Mouse (Mus musculus) lung, embryonic 16.5 days (tissue): ENCODE measurements around the gene Rsf1. TPM values are rescaled to one million over a fixed set of nuclear protein-coding genes. Genes with fewer than 3 reads are reported as not detected.

Source experiments
- ATAC-seq: fragments of 200-750 bp; cut with Nextera tagmentation; 2 replicates; pipeline ENCODE4 v1.8.0; 2017; ENCODE audit warnings: low read depth, mild to moderate bottlenecking, moderate library complexity
- H3K27ac ChIP-seq: fragments of 300-500 bp; sonication (generic); 2 replicates; pipeline ENCODE4 v1.5.1; 2014; ENCODE audit warnings: mild to moderate bottlenecking, control low read depth, low read length
- H3K27me3 ChIP-seq: fragments of 300-500 bp; sonication (generic); 2 replicates; pipeline ENCODE4 v1.6.1; 2014; ENCODE audit warnings: low read depth, low read length, mixed read lengths; ENCODE audit not compliant: control insufficient read depth, insufficient read depth
- H3K36me3 ChIP-seq: fragments of 300-500 bp; sonication (generic); 2 replicates; pipeline ENCODE4 v1.6.1; 2014; ENCODE audit warnings: low read length; ENCODE audit not compliant: control insufficient read depth, insufficient read depth
- H3K4me1 ChIP-seq: fragments of 300-500 bp; sonication (generic); replicated peaks from 2 replicates; pipeline ENCODE4 v1.6.1; 2014; ENCODE audit warnings: low read length, mixed read lengths; ENCODE audit not compliant: control insufficient read depth, insufficient read depth
- H3K4me2 ChIP-seq: fragments of 300-500 bp; sonication (generic); 2 replicates; pipeline ENCODE4 v1.6.1; 2014; ENCODE audit warnings: low read depth, low read length, control low read depth
- H3K4me3 ChIP-seq: fragments of 300-500 bp; sonication (generic); 2 replicates; pipeline ENCODE4 v1.5.1; 2014; ENCODE audit warnings: mild to moderate bottlenecking, low read length, control low read depth
- H3K9ac ChIP-seq: fragments of 300-500 bp; sonication (generic); 2 replicates; pipeline ENCODE4 v1.6.1; 2014; ENCODE audit warnings: low read length, control low read depth
- H3K9me3 ChIP-seq: fragments of 300-500 bp; sonication (generic); 2 replicates; pipeline ENCODE4 v1.6.1; 2016; ENCODE audit warnings: low read length; ENCODE audit not compliant: control insufficient read depth
- WGBS: fragments of 180-500 bp; shearing (Covaris S2); extraction: QIAGEN DNeasy Blood & Tissue Kit; methylation state at CpG from one replicate; pipeline ENCODE4 v1.1.7; 2014; 5-methylcytosine and 5-hydroxymethylcytosine counted together
- polyA plus RNA-seq: library from polyadenylated mRNA; unstranded; fragments of >200 nt; fragmentation: Nextera tagmentation; extraction: Ambion mirVana; gene quantifications from 2 replicates; pipeline ENCODE4 v1.2.1, GENCODE M21; 2015

The Rsf1 gene
- polyA plus RNA-seq: 18.6 and 18.7 TPM in 2 replicates

- peak within 1 kb of the TSS; percentile 96 for H3K27ac ChIP-seq
- H3K36me3 ChIP-seq: 0 out of 2 replicates have a peak, but pooled peaks cover 2% of the 10 kb centered on the region
- H3K4me3 ChIP-seq: peak within 1 kb of the TSS; percentile 77
- H3K9ac ChIP-seq: peak within 1 kb of the TSS; percentile 94
- WGBS: under 1% methylated on average over 59 of the region's 68 CpGs
- peaks cover 9% of the 10 kb centered on the region for H3K4me1 ChIP-seq
- no peaks in the 10 kb centered on the region for H3K27me3 ChIP-seq
- H3K9me3 ChIP-seq: no peaks in the 10 kb centered on the region
- peak within 1 kb of the TSS; percentile 82 for H3K4me2 ChIP-seq
- ATAC-seq: peak; percentile 97
Measured at GRCm38 (mm10) chr7:97579067-97579975, at the start of gene Rsf1, which contains the start of gene Aamdc. TSS of gene Rsf1 (plus strand) at chr7:97579889. TSS of gene Aamdc (minus strand) at chr7:97579497.

DNA sequence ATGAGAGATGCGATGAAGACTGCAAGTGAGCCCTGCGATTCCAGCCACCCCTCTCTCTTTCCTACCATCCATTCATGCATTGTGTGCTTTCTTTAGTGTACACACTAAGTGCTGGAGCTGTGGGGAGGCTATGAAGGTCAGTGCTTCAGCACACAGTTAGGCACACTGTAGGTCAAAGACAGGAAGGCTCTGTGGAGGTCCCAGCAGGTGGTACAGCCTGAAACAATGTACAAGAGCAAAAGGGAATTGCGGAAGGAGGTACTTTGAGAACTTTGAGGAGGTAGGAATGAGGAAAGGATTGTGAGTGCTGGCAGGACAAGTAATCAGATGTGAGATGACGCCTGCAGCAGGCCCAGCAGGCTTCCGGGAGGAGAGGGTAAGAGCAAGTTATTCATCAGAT lies 44.2 kb upstream of the Rsf1 start:
- ATAC-seq: no peak
- Histone ChIP-seq H3K4me3 (no peak overlapping the region), H3K36me3 (peaks cover 29% of the 10 kb centered on the region), H3K9me3 (no peaks in the 10 kb centered on the region), H3K27me3 (no peaks in the 10 kb centered on the region), H3K27ac (no peak overlapping the region), H3K9ac (no peak overlapping the region), H3K4me1 (no peaks in the 10 kb centered on the region), H3K4me2 (no peak overlapping the region)
- WGBS: 84% methylated on average over 5 of the region's 5 CpGs

DNA sequence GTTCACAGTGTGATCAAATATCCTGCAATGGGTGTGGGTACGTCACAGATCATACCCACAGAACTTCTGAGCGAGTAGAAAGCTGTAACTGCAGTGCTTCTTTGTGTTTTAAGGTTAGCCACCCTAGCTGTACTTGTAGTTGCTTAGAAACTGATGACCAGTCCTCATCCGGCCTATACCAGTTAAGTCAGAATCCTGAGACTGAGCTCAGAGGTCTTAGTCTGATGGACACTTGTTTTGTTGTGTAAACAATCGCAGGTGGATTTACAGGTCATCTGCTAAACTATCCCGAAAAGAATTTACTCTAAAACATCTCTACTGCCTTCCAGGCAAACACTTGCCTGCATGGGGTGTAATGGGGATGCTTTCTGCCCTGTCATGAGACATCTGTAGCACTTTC lies 43.1 kb upstream of the Rsf1 start:
- no peak for ATAC-seq
- Histone ChIP-seq H3K36me3 (peaks cover 26% of the 10 kb centered on the region), H3K27ac (no peak overlapping the region), H3K27me3 (no peaks in the 10 kb centered on the region), H3K9ac (no peak overlapping the region), H3K4me1 (no peaks in the 10 kb centered on the region), H3K9me3 (no peaks in the 10 kb centered on the region), H3K4me3 (no peak overlapping the region), H3K4me2 (no peak overlapping the region)
- WGBS: 88% methylated on average over 5 of the region's 5 CpGs

DNA sequence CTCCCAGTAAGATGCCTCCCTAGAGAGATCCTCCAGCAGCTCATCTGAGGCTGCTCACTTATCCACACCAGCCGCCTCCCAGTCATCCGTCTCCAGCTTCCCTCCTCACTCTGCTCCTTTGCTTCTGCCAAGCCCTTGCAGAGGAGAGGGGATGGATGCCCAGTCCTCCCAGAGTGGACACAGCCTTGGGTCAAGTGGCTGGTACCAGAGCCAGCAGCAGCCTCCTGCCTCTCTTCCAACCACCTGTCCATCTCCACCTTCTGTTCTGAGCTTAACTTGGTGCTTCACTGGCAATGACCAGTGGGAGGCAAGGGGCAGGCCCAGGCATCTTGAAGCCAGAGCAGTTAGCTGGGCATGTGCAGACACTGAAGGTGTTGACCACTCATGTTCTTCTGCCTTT lies 33.2 kb upstream of the Rsf1 start:
- Histone ChIP-seq H3K9me3 (no peaks in the 10 kb centered on the region), H3K4me1 (no peaks in the 10 kb centered on the region), H3K4me2 (no peak overlapping the region), H3K27me3 (no peaks in the 10 kb centered on the region), H3K36me3 (peaks cover 8% of the 10 kb centered on the region; the same call in 1 of the 2 replicates), H3K4me3 (no peak overlapping the region), H3K9ac (no peak overlapping the region), H3K27ac (no peak overlapping the region)
- 82% methylated on average over 2 of the region's 2 CpGs for whole genome bisulfite sequencing
- ATAC-seq: no peak

- H3K36me3 ChIP-seq: no peaks in the 10 kb centered on the region
- H3K4me2 ChIP-seq: no peak overlapping the region
- H3K27ac ChIP-seq: no peak overlapping the region
- H3K9ac ChIP-seq: no peak overlapping the region
- WGBS: 92% methylated on average over 10 of the region's 10 CpGs
- ATAC-seq: no peak
- H3K4me1 ChIP-seq: no peaks in the 10 kb centered on the region
- no peaks in the 10 kb centered on the region for H3K27me3 ChIP-seq
- no peaks in the 10 kb centered on the region for H3K9me3 ChIP-seq
- no peak overlapping the region for H3K4me3 ChIP-seq
Measured at GRCm38 (mm10) chr7:97549301-97549700, 30.4 kb upstream of the Rsf1 start.

DNA sequence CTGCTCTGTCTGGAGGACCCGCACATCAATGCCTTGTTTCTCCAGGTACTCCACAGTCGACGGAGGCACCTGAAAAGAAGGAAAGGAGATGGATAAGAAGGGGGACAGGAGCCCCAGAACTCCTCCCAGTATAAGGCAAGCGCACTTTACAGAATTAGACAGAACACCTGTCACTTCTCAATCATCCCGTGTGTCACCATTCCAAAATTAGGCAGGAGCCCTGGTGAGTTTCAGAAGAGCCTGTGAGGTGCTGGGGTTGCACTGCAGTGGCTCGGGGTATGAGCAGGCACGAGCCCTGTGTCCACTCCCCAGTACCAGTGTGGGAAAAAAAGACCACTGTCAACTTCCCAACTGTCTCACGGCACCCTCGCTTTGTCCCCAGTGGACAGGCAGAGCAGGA lies 29.0 kb upstream of the Rsf1 start:
- Histone ChIP-seq H3K9ac (no peak overlapping the region), H3K36me3 (no peaks in the 10 kb centered on the region), H3K27ac (no peak overlapping the region), H3K4me1 (no peaks in the 10 kb centered on the region), H3K27me3 (no peaks in the 10 kb centered on the region), H3K4me2 (no peak overlapping the region), H3K9me3 (no peaks in the 10 kb centered on the region), H3K4me3 (no peak overlapping the region)
- WGBS: 82% methylated on average over 9 of the region's 9 CpGs
- ATAC-seq: no peak

GRCm38 (mm10) chr7:97563576-97563975 lies 16.1 kb upstream of the Rsf1 start:
- WGBS: 89% methylated on average over 2 of the region's 2 CpGs
- no peak overlapping the region for H3K4me3 ChIP-seq
- no peaks in the 10 kb centered on the region for H3K36me3 ChIP-seq

DNA sequence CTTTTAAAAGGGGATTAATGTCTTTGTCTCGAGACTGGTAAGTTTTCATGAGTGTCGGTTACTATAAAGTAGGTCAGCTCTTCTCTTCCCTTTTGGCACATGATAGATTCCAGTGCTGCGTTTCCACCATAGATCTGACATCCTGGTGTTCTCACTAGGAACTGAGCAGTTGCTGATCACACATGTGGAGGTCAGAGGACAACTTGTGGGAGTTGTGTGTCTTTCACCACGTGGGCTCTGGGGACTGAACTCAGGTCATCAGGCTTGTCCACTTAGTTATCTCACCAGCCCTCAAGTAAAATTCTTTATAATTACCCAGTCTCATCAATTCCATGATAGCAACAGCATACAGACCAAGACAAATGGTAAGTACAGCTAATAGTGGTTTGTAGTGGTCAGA lies 10.3 kb upstream of the Rsf1 start:
- no peak for ATAC-seq
- H3K4me1 ChIP-seq: no peaks in the 10 kb centered on the region
- H3K4me2 ChIP-seq: no peak overlapping the region
- H3K9me3 ChIP-seq: no peaks in the 10 kb centered on the region
- WGBS: 77% methylated on average over 4 of the region's 4 CpGs
- no peaks in the 10 kb centered on the region for H3K27me3 ChIP-seq
- no peak overlapping the region for H3K4me3 ChIP-seq
- H3K9ac ChIP-seq: no peak overlapping the region
- no peaks in the 10 kb centered on the region for H3K36me3 ChIP-seq
- H3K27ac ChIP-seq: no peak overlapping the region

More at GRCm38 (mm10) chr7:97563576-97563975, 16.1 kb upstream of the Rsf1 start:
- no peak overlapping the region for H3K9ac ChIP-seq
- no peaks in the 10 kb centered on the region for H3K4me1 ChIP-seq
- no peak for ATAC-seq
- no peak overlapping the region for H3K4me2 ChIP-seq
- no peak overlapping the region for H3K27ac ChIP-seq
- H3K9me3 ChIP-seq: no peaks in the 10 kb centered on the region
- H3K27me3 ChIP-seq: no peaks in the 10 kb centered on the region

DNA sequence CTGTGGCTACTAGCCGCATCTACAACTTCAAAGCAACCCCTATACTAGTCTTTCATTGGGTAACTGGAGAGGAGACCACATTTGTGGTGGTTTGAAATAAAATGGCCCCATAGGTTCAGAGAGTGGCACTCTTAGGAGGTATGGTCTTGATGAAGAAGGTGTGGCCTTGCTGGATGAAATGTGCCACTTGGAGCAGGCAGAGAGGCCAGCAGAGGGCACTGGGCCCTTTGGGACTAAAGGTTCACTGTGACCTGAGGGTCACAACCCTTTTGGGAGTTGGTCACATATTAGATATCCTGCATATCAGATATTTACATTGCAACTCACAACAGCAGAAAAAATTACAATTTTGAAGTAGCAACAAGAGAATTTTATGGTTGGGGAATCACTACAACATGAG lies 9.3 kb upstream of the Rsf1 start:
- 84% methylated on average over 1 of the region's 1 CpGs for WGBS

More for the DNA sequence above, 9.3 kb upstream of the Rsf1 start:
- H3K27ac ChIP-seq: no peak overlapping the region
- no peaks in the 10 kb centered on the region for H3K9me3 ChIP-seq
- H3K36me3 ChIP-seq: 0 out of 2 replicates have a peak, but pooled peaks cover 2% of the 10 kb centered on the region
- no peaks in the 10 kb centered on the region for H3K27me3 ChIP-seq
- ATAC-seq: no peak
- no peak overlapping the region for H3K9ac ChIP-seq
- no peak overlapping the region for H3K4me3 ChIP-seq
- no peaks in the 10 kb centered on the region for H3K4me1 ChIP-seq
- H3K4me2 ChIP-seq: no peak overlapping the region
